8 mouse cellular contexts compared by ENCODE assay signal in the genomic region with DNA sequence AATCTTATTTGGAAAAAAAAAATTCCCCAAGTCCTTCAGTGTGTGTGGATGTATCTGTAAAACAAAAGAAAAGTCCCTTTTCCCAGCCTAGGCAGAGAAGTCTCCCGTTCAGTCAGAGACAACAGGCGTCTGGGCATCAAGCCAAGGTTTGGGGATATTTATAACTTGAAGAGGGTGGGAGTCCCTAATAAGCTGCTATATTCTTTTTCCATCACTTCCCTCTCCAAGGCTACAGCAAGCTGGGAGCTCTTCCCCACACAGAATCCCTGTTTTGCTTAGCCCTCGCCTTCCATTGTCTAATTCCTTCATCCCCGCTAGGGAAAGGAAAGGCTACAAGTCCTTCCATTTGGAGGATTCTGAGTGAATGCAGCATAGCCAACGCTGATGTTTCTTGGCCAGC. TPM values are rescaled to one million over a fixed set of nuclear protein-coding genes. Genes with fewer than 3 reads are reported as not detected.
A peak's percentile ranks its signal among the peaks of the same experiment; 100 is the strongest.
DNase-seq lines count a peak whose midpoint lies in the region; ATAC-seq and TF ChIP-seq lines count a peak whose summit lies in the region.

A gene (plus strand): TSS at position 229 of the 400 bp plus-strand sequence.

- peak within 1 kb of the TSS; percentile 88 for H3K9ac ChIP-seq in hindbrain, embryonic 12.5 days
- H3K9ac ChIP-seq in lung, embryonic 14.5 days, result peak within 1 kb of the TSS; percentile 71

- peaks cover 23% of the 10 kb centered on the region for H3K36me3 ChIP-seq in hindbrain, embryonic 12.5 days
- H3K36me3 ChIP-seq in lung, embryonic 14.5 days (ENCODE audit: insufficient read depth), result peaks cover 24% of the 10 kb centered on the region

- WGBS in hindbrain, embryonic 12.5 days, result 46% methylated on average over 5 of the region's 5 CpGs
- 16% methylated on average over 5 of the region's 5 CpGs for WGBS in lung, embryonic 14.5 days

- DNase-seq in Muller cell, postnatal 12 days (ENCODE audit: inconsistent ontology term), result peak; percentile 73
- DNase-seq in cerebellum, adult 18-20 months, result peak; percentile 69 to 72
- DNase-seq in frontal cortex, postnatal 25 days (ENCODE audit: low spot score in 2 of 2), result peak; percentile 51 to 76
- DNase-seq in layer of hippocampus, postnatal 10 days (ENCODE audit: low spot score in 2 of 2), result peak; percentile 78 to 86
- peak; percentile 99 for DNase-seq in lung, embryonic 14.5 days
- DNase-seq in right cerebral cortex, adult 18-20 months, result peak; percentile 89

- H3K27ac ChIP-seq in hindbrain, embryonic 12.5 days, result peak within 1 kb of the TSS; percentile 92
- peak within 1 kb of the TSS; percentile 91 for H3K27ac ChIP-seq in lung, embryonic 14.5 days (ENCODE audit: low read depth)

- peak within 1 kb of the TSS; percentile 75 for H3K4me3 ChIP-seq in hindbrain, embryonic 12.5 days
- H3K4me3 ChIP-seq in lung, embryonic 14.5 days (ENCODE audit: low read depth, low read length), result peak within 1 kb of the TSS; percentile 67

- TF ChIP-seq CTCF in lung, embryonic 14.5 days (IDR thresholded peaks at IDR 0.05; ENCODE audit: low read depth), result no peak

- peaks cover 12% of the 10 kb centered on the region for H3K27me3 ChIP-seq in hindbrain, embryonic 12.5 days
- no peaks in the 10 kb centered on the region for H3K27me3 ChIP-seq in lung, embryonic 14.5 days (ENCODE audit: insufficient read depth, low read length)

- no peak for ATAC-seq in hindbrain, embryonic 12.5 days (ENCODE audit: low FRiP score)
- ATAC-seq in lung, embryonic 14.5 days (ENCODE audit: insufficient read depth), result peak; percentile 15; the same call in 1 of the 2 replicates
- ATAC-seq in inflammation-experienced regulatory T-cells, adult 6 months, result no peak

- H3K9me3 ChIP-seq in hindbrain, embryonic 12.5 days (replicated peaks), result no peaks in the 10 kb centered on the region
- H3K9me3 ChIP-seq in lung, embryonic 14.5 days (ENCODE audit: low read depth, low read length), result no peaks in the 10 kb centered on the region; the same call in 1 of the 2 replicates

- H3K4me2 ChIP-seq in hindbrain, embryonic 12.5 days (replicated peaks), result peak within 1 kb of the TSS; percentile 89
- H3K4me2 ChIP-seq in lung, embryonic 14.5 days, result peak within 1 kb of the TSS; percentile 84

- peaks cover 44% of the 10 kb centered on the region for H3K4me1 ChIP-seq in hindbrain, embryonic 12.5 days
- peaks cover 13% of the 10 kb centered on the region for H3K4me1 ChIP-seq in lung, embryonic 14.5 days (ENCODE audit: insufficient read depth)

RNA-seq across cellular contexts. Expression of the gene that starts here (rescaled TPM):
- polyA plus RNA-seq in hindbrain, embryonic 12.5 days (2016; fragmentation: Nextera tagmentation; extraction: Ambion mirVana), result 42.4 and 42.6 TPM in 2 replicates
- 10 to 100 TPM; 88.7 to 93.8 TPM for total RNA-seq in layer of hippocampus, postnatal 10 days (2021)
- 27.7 and 31.2 TPM in 2 replicates for polyA plus RNA-seq in lung, embryonic 14.5 days (2014; fragmentation: Nextera tagmentation; extraction: Ambion mirVana)
- polyA plus RNA-seq in inflammation-experienced regulatory T-cells, adult 6 months (2017; shearing (Covaris generic)), result 10 to 100 TPM in 1 of 3 experiments, 1 to 10 TPM in 2; 6.2 to 10.4 (median 8.1) TPM
